Mouse (Mus musculus): ENCODE results near the gene Stab1. TPM values are rescaled to one million over a fixed set of nuclear protein-coding genes. Genes with fewer than 3 reads are reported as not detected.
A peak's percentile ranks its signal among the peaks of the same experiment; 100 is the strongest.

Stab1 gene
- polyA plus RNA-seq, 1 experiment from 2014 or later = 13.0 TPM

- Histone ChIP-seq H3K4me1 (replicated peaks; ENCODE audit: control insufficient read depth, insufficient read depth, low read length) (peaks cover 14% of the 10 kb centered on the region), H3K27me3 (replicated peaks; ENCODE audit: control insufficient read depth, insufficient read depth, low read length) (no peaks in the 10 kb centered on the region), H3K4me3 (replicated peaks; ENCODE audit: low read length) (no peak overlapping the region), H3K27ac (ENCODE audit: low read length) (no peak overlapping the region), H3K9me3 (ENCODE audit: control insufficient read depth, low read length) (no peaks in the 10 kb centered on the region), H3K4me2 (ENCODE audit: low read length) (no peak overlapping the region), H3K36me3 (ENCODE audit: control insufficient read depth, insufficient read depth) (no peaks in the 10 kb centered on the region; the same call in 1 of the 2 replicates), H3K9ac (replicated peaks; ENCODE audit: low read depth, low read length) (no peak overlapping the region)
- WGBS = 83% methylated on average over 19 of the region's 35 CpGs
- ATAC-seq = no peak
Measured at GRCm38 (mm10) chr14:31138219-31138896, 30.1 kb downstream of the Stab1 start.

- H3K9me3 ChIP-seq (ENCODE audit: control insufficient read depth, low read length) = no peaks in the 10 kb centered on the region
- peaks cover 20% of the 10 kb centered on the region for H3K4me1 ChIP-seq (replicated peaks; ENCODE audit: control insufficient read depth, insufficient read depth, low read length)
- WGBS = 82% methylated on average over 11 of the region's 11 CpGs
- H3K4me2 ChIP-seq (ENCODE audit: low read length) = no peak overlapping the region
- H3K27me3 ChIP-seq (replicated peaks; ENCODE audit: control insufficient read depth, insufficient read depth, low read length) = no peaks in the 10 kb centered on the region
- no peak overlapping the region for H3K4me3 ChIP-seq (replicated peaks; ENCODE audit: low read length)
- no peak overlapping the region for H3K27ac ChIP-seq (ENCODE audit: low read length)
- H3K36me3 ChIP-seq (ENCODE audit: control insufficient read depth, insufficient read depth) = no peaks in the 10 kb centered on the region; the same call in 1 of the 2 replicates
- no peak overlapping the region for H3K9ac ChIP-seq (replicated peaks; ENCODE audit: low read depth, low read length)
- ATAC-seq = no peak
Measured at GRCm38 (mm10) chr14:31137791-31138190, 30.6 kb downstream of the Stab1 start.

- no peak for ATAC-seq
- H3K36me3 ChIP-seq (ENCODE audit: control insufficient read depth, insufficient read depth) = no peaks in the 10 kb centered on the region; the same call in 1 of the 2 replicates
- H3K9me3 ChIP-seq (ENCODE audit: control insufficient read depth, low read length) = no peaks in the 10 kb centered on the region
- H3K4me3 ChIP-seq (replicated peaks; ENCODE audit: low read length) = no peak overlapping the region
- H3K27ac ChIP-seq (ENCODE audit: low read length) = no peak overlapping the region
- 80% methylated on average over 10 of the region's 10 CpGs for WGBS
- peaks cover 26% of the 10 kb centered on the region for H3K4me1 ChIP-seq (replicated peaks; ENCODE audit: control insufficient read depth, insufficient read depth, low read length)
- no peak overlapping the region for H3K4me2 ChIP-seq (ENCODE audit: low read length)
- no peaks in the 10 kb centered on the region for H3K27me3 ChIP-seq (replicated peaks; ENCODE audit: control insufficient read depth, insufficient read depth, low read length)
- H3K9ac ChIP-seq (replicated peaks; ENCODE audit: low read depth, low read length) = no peak overlapping the region
Measured at GRCm38 (mm10) chr14:31137281-31137595, 31.2 kb downstream of the Stab1 start.

GRCm38 (mm10) chr14:31136411-31137280 lies 31.8 kb downstream of the Stab1 start:
- Histone ChIP-seq H3K4me3 (replicated peaks; ENCODE audit: low read length) (no peak overlapping the region), H3K9me3 (ENCODE audit: control insufficient read depth, low read length) (no peaks in the 10 kb centered on the region), H3K4me1 (replicated peaks; ENCODE audit: control insufficient read depth, insufficient read depth, low read length) (peaks cover 31% of the 10 kb centered on the region), H3K36me3 (ENCODE audit: control insufficient read depth, insufficient read depth) (no peaks in the 10 kb centered on the region; the same call in 1 of the 2 replicates), H3K27me3 (replicated peaks; ENCODE audit: control insufficient read depth, insufficient read depth, low read length) (no peaks in the 10 kb centered on the region), H3K9ac (replicated peaks; ENCODE audit: low read depth, low read length) (no peak overlapping the region), H3K27ac (ENCODE audit: low read length) (no peak overlapping the region), H3K4me2 (ENCODE audit: low read length) (no peak overlapping the region)
- ATAC-seq = no peak
- WGBS = 88% methylated on average over 26 of the region's 26 CpGs

GRCm38 (mm10) chr14:31135495-31136410 lies 32.7 kb downstream of the Stab1 start:
- WGBS = 97% methylated on average over 34 of the region's 34 CpGs
- Histone ChIP-seq H3K36me3 (ENCODE audit: control insufficient read depth, insufficient read depth) (no peaks in the 10 kb centered on the region; the same call in 1 of the 2 replicates), H3K9me3 (ENCODE audit: control insufficient read depth, low read length) (no peaks in the 10 kb centered on the region), H3K4me1 (replicated peaks; ENCODE audit: control insufficient read depth, insufficient read depth, low read length) (peaks cover 34% of the 10 kb centered on the region), H3K4me3 (replicated peaks; ENCODE audit: low read length) (no peak overlapping the region), H3K4me2 (ENCODE audit: low read length) (no peak overlapping the region), H3K27me3 (replicated peaks; ENCODE audit: control insufficient read depth, insufficient read depth, low read length) (no peaks in the 10 kb centered on the region), H3K9ac (replicated peaks; ENCODE audit: low read depth, low read length) (no peak overlapping the region), H3K27ac (ENCODE audit: low read length) (no peak overlapping the region)
- no peak for ATAC-seq

- Histone ChIP-seq H3K27ac (ENCODE audit: low read length) (peak overlapping the region; percentile 64), H3K4me3 (replicated peaks; ENCODE audit: low read length) (no peak overlapping the region), H3K36me3 (ENCODE audit: control insufficient read depth, insufficient read depth) (no peaks in the 10 kb centered on the region; the same call in 1 of the 2 replicates), H3K9me3 (ENCODE audit: control insufficient read depth, low read length) (no peaks in the 10 kb centered on the region), H3K4me2 (ENCODE audit: low read length) (no peak overlapping the region), H3K9ac (replicated peaks; ENCODE audit: low read depth, low read length) (no peak overlapping the region), H3K27me3 (replicated peaks; ENCODE audit: control insufficient read depth, insufficient read depth, low read length) (no peaks in the 10 kb centered on the region), H3K4me1 (replicated peaks; ENCODE audit: control insufficient read depth, insufficient read depth, low read length) (peaks cover 43% of the 10 kb centered on the region)
- WGBS = 61% methylated on average over 25 of the region's 25 CpGs
- ATAC-seq = peak; percentile 11; the same call in 1 of the 2 replicates
Measured at GRCm38 (mm10) chr14:31134015-31135000, 34.1 kb downstream of the Stab1 start.

GRCm38 (mm10) chr14:31133023-31133665 lies 35.3 kb downstream of the Stab1 start:
- peak overlapping the region; percentile 0 for H3K4me2 ChIP-seq (ENCODE audit: low read length)
- H3K9ac ChIP-seq (replicated peaks; ENCODE audit: low read depth, low read length) = 0 out of 2 replicates have a peak overlapping the region, but pooled peaks have one; percentile 4
- no peaks in the 10 kb centered on the region for H3K27me3 ChIP-seq (replicated peaks; ENCODE audit: control insufficient read depth, insufficient read depth, low read length)
- peaks cover 45% of the 10 kb centered on the region for H3K4me1 ChIP-seq (replicated peaks; ENCODE audit: control insufficient read depth, insufficient read depth, low read length)
- H3K9me3 ChIP-seq (ENCODE audit: control insufficient read depth, low read length) = no peaks in the 10 kb centered on the region
- no peaks in the 10 kb centered on the region; the same call in 1 of the 2 replicates for H3K36me3 ChIP-seq (ENCODE audit: control insufficient read depth, insufficient read depth)
- WGBS = 58% methylated on average over 11 of the region's 11 CpGs
- no peak for ATAC-seq
- H3K4me3 ChIP-seq (replicated peaks; ENCODE audit: low read length) = no peak overlapping the region
- H3K27ac ChIP-seq (ENCODE audit: low read length) = peak overlapping the region; percentile 64

GRCm38 (mm10) chr14:31132491-31132975 lies 35.9 kb downstream of the Stab1 start:
- H3K9me3 ChIP-seq (ENCODE audit: control insufficient read depth, low read length) = no peaks in the 10 kb centered on the region
- no peaks in the 10 kb centered on the region for H3K27me3 ChIP-seq (replicated peaks; ENCODE audit: control insufficient read depth, insufficient read depth, low read length)
- H3K4me2 ChIP-seq (ENCODE audit: low read length) = peak overlapping the region; percentile 56
- H3K4me1 ChIP-seq (replicated peaks; ENCODE audit: control insufficient read depth, insufficient read depth, low read length) = peaks cover 48% of the 10 kb centered on the region
- no peaks in the 10 kb centered on the region; the same call in 1 of the 2 replicates for H3K36me3 ChIP-seq (ENCODE audit: control insufficient read depth, insufficient read depth)
- 82% methylated on average over 7 of the region's 7 CpGs for WGBS
- no peak overlapping the region for H3K27ac ChIP-seq (ENCODE audit: low read length)
- ATAC-seq = no peak
- 0 out of 2 replicates have a peak overlapping the region, but pooled peaks have one; percentile 4 for H3K9ac ChIP-seq (replicated peaks; ENCODE audit: low read depth, low read length)
- no peak overlapping the region for H3K4me3 ChIP-seq (replicated peaks; ENCODE audit: low read length)
